Mouse (Mus musculus): ENCODE measurements around the gene Cyp1b1.

Cyp1b1 gene

DNA sequence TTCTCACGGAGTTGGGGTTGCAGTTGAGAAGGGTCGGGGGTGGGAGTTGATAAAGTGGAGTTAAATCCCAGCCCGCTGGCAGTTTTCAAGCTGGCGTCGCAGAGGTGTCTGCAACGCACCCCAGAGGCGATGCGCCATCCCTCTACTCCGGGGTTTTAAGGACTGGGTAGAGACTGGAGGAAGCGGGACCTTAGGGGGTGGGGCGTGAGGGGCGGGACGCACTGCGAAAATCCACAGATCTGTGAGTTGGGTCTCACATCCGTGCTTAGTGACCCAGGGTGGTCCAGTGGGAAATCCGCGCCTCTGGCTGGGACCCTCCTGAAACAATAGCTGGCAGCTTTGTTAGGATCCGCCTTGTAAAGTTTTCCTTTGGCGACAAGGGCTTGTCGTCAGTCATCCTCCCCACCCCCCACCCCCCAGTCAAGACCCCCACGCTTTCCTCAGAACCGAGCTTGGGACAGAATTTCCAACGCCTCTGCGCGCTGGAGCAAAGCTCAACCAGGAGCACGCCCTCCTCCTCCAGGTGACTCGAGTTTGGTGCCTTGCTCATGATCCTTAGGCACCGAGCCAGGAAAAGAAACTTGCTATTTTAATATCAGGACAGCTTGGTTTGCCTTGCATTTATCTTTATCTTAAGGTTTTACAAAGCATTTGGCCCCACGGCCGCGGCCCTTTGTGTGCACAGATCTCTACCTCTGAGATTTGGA is at the start of gene Cyp1b1:
Gene Cyp1b1, minus strand, starts transcription at position 131 of the 707 bp plus-strand sequence.
- no peak for DNase-seq (ENCODE audit: low spot score)

DNA sequence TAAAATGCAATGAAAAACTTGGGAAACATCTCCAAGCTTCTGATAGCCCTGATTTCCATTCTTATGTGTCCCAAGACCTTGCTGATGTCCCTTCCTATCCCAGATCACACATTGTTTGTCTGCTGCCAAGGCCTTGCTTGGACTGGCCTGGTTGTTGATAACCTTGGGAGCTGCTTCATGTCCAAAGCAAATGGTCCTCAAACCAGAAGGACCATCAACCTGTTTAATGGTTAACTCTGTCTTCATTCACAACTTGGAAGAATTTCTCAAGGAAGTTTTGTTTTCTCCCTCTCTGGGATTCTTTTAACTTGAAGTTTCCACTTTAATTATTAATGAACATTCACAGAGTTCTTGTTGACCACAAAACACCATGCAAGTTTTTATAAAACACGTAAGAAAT is 47.0 kb upstream of the Cyp1b1 start:
- no peak for DNase-seq (ENCODE audit: low spot score)

DNA sequence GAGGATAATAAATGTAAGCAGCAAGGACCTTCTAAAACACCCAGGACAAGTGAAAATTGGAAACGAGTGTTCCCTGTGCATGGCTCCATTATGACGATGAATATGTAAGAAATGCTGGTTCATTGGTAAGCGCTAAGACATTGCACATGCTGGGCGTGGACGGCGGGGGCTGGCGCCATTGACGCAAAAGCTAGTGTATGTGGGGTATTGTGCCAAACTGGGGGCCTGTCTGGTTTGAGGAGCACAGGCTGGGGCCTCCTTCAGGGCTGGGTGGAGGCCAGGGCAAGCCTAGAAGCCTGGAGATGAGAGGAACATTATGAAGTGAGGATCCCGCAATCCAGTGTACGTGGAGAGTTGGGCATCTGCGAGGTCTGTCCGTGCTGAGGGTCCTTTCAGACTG is 39.0 kb upstream of the Cyp1b1 start:
- no peak for DNase-seq (ENCODE audit: low spot score)

DNA sequence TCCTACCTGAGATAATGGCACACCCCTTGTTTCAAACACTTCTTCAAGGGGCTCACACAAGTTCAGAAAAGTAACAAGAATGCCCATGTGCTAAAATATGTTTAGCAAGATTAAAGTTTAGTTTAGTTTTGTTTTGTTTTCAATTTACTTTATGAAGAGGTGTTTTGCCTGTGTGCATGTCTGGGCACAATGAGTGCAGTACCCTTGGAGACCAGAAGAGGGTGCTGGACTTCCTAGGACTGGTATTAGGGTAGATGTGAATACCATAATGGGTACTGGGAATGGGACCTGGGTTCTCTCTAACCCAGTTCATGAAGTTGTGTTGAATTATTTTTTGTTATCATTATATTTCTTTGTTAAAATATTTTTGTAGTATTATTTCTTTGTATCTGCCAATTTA is 38.0 kb upstream of the Cyp1b1 start:
- no peak for DNase-seq (ENCODE audit: low spot score)

DNA sequence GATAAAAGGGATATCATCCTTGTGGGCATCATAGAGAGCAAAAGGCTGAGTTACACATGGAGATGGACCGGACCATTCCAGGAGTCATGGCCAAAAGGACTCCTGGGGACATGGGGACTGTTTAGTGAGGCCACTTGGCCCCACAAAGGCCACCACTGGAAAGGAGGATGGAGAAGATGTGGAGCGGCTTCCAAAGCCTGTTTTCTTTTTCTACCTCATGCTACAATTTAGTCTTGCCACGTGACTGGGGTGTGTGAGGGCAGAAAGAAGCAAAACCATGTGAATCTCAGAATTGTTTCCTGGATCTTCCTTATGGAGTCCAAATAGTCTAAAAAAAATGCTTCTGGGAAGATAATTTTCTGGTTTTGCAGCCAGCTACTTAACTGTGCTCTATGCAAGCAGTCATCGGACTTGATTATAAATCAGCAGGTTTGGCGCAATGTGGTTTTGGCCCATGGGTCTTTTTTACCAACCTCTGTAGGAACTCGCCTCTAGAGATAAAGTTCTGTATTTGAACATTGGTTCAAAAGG is 36.9 kb upstream of the Cyp1b1 start:
- no peak for DNase-seq (ENCODE audit: low spot score)

DNA sequence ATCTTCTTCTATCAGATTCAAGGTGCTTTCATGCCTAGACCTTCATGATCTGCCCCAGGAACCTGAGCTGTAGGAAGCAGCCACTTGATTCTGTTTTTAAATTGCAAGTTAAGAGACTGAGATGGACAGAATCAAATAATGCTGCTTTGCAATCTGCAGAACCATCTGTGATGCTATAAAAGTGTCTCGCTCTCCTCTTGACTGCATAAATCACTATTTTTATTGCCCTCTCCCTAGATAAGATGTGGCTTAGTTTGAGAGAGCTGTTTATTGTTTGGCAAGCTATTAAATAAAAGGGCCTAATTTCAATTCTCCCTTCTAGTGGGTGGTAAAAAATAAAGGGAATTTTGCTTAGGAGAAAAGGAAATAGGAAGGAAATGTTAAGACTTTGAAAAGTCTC is 34.8 kb upstream of the Cyp1b1 start:
- no peak for DNase-seq (ENCODE audit: low spot score)

DNA sequence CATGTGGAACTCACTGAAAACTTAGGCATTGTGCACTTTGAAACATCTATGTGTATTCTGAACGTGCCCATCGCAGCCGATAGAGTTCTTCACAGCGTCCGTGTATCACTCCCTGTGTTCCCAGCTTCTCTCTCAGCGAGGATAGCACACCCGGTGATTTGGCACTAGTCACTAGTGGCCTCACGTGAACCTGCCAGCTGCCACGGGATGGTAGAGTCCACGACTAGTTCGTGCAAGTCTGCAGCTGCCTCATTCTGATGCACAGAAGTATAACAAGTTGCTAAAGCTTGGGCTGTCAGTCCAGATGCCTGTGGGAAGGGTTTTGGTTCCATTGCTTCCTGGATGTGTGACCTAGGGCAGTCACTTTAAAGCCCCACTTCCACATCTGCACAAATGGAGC is 32.1 kb upstream of the Cyp1b1 start:
- no peak for DNase-seq (ENCODE audit: low spot score)

DNA sequence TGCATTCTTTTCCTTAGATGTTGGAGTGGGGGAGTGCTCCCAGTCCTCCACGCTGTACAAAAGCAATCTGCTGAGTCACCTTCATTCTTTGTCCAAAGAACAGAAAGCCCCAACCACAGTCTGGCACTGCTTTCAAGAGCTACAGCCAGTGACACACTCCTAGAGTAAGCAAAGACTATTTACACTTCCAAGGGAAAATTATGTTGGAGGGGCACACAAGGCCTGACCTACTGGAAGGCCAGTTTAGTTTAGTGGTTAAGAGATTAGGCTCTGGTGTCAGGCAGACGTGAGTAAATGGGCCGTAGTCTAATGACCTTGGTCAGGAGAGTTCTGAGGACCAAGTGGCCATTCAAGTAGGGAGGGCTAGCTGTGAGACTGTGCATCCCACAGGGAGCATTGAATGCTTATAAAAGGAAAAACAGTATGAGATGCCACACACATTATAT is 31.3 kb upstream of the Cyp1b1 start:
- DNase-seq (ENCODE audit: low spot score) = no peak

DNA sequence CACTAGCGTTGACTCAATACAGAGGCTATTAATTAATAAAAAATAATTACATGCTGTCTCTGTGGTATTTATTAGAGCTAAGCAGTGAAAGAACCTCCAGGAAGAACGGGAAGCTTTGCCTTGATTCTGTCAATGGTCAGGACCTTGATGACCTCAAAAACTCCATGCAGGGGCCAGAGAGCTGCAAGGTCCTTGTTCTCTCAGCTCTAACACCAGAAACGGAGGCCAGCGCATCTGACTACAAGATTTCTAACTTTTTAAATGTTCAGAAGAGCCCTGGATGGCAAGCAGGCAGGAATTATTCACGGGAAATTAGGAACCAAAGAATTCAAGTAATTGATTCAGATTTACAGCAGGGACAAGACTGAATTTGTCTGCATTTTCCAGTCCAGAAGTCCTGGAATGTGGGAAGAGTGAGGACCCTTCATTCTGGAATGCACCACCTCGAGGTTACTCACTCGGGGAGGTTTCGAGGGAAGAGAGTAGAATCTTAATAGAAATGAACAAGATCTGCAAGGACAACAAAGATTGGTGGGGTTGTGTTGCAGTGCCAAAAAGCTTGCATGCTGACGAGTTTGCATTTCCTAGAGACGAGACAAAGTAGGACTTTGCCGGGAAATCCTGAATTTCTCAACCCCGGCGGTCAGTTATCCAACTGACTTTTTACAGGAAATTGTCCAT is 30.3 kb upstream of the Cyp1b1 start:
- no peak for DNase-seq (ENCODE audit: low spot score)

DNA sequence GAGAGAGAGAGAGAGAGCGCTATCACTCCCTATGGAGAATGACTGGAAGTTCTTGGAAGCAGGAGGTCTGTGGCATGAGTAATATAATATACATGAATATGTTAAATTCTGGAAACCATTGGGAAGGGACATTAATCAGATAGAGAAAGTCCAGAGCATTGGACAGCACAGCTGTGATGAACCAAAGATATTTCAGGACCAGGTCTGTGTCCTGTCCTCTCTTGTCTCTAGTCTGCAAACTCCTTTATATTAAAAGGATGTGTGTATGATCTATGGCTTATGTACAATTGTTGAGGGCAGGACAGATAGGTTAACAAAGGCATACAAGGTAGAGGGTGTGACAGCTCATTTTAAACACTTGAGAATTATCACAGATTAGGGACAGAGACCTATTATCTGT is 28.6 kb upstream of the Cyp1b1 start:
- DNase-seq (ENCODE audit: low spot score) = no peak

DNA sequence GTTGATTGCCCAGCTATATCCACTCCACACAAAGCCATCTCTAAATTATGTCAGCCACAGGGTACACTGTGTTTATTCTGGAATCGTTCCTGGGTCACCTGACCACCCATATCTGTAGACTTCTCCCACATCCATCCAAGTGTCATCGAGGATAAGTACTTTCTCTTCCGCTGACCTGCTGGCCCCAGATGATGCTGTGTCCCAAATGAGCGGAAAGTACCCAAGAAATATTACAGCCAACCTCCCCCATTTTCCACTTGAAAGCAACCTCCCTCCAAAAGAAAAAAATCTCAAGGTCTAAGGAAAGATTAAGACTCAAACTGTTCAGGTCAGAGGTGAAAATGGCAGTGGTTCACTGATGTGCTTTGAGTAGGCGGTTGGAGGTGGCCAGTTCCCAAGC is 27.8 kb upstream of the Cyp1b1 start:
- no peak for DNase-seq (ENCODE audit: low spot score)

DNA sequence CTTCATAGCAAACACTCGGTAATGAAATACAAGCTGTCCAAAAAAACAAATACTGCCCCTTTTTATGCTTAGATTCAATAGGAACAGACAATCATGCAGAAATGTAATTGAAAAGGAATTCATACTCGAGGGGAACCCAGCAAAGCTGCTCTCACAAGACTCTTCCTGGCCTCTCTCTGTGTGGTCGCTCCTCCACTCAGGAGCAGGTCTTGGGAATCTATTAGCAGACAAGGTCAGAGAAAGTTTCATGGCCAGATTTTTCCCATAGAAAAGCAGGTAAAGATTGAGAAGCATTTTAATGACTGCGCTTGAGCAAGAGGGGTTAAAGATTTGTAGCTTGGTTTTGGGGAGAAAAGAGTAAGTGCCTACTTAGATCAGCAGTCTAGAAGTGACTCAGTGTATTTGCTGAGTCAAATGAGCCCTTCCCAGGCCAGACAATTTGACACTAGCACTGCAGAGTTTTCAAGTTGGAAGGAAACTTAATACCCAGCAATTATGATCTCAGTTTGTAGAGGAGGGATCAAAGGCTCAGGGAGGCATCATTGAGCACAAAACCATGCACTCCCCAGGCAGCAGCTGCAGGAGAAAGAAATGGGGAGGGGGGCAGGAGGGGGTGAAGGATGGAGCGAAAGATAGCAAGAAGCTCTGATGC is 24.1 kb upstream of the Cyp1b1 start:
- no peak for DNase-seq (ENCODE audit: low spot score)

DNA sequence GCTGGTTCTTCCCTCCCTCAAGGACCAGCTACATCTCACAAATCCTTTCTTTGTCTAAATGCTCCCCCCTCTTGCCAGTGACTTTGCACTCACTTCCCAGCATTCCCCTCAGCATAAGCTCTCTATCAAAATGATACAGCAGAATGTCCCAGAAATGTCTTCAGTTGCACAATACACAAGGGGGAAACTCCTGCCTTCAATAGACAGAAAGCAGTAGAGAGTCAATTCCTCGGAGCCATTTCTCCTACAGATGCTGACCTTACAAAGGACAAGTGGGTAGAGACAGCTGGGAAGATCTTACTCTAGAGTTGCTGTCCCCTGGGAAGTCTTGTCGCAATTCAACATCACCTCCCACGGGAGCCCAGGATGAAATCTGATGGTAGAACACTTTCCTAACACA is 22.7 kb upstream of the Cyp1b1 start:
- no peak for DNase-seq (ENCODE audit: low spot score)

DNA sequence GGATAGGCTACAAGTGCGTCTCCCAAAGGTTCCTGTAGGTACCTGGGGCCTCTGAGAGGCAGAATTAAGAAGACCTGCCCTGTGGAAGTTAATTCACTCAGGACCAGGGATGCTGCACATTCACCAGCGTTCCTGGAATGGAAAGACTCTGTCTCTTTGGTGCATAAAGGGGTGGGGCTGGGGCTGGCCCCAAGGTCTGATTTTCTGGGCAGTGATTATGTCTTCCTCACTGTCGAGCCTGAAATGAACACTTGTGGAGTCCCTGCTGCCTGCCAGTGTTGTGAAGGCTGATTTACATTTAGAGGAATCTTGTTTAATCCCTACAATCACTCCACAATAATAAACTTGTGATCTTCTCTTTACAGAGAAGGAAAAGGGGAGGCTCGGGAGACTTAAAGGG is 18.2 kb upstream of the Cyp1b1 start:
- DNase-seq (ENCODE audit: low spot score) = no peak

DNA sequence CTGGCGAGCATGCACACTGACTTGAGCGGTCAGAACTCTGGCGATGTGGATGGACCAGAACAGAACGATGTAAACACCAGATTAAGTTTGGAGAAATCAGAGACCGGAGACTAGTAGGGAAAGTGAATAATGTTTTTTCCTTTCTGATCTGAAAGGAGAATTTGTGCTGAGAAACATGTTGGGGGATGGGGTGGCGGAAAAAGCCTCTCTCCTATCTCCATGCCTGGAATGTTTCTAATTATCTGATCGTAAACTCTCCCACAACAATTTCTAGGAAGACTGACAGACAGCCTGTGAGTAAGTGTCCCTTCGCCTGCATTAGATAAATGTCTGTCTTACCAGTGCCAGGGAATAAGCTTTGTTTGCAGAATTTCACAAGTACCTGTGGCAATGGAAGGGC is 16.1 kb upstream of the Cyp1b1 start:
- DNase-seq (ENCODE audit: low spot score) = no peak

DNA sequence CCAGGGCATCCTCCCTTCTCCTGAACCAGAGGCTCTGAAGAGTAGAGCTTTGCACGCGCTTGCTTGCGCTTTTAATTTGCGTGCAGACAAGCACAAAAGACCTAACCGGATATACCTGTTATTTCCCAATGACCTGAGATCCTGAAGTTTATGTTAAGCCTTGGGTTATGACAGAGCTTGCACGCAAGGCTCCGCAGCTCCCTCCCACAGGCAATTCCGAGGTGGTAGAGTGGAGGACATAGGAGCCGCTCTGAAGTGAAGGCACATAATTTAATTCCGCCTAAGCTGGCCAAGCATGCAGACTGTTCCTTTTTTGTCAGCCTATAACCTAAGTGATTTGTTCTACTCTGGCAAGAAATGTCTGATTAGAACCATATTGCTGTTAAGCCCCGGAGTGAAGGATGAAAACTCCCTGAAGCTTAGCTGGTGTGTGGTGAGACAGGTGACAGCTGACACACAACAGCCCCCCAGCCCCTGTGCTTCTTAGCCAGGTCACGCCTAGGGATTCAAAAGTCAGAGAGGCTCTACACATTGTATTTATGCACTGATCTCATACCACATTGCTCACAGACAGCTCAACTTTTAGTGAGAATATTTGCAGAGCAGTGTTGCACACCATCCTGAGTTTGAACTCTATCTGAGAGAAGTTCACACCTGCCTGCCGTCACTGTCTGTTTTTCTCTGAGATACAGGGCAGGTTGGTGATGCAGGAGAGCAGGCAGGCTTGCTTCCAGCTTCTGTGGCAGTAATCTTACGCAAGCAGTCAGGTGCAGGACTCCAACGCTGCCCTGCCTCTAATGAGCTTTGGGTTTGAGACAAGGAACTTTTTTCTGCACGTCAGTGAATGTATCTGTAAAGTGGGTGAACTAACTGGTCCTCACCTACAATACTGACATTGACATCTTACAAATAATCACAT is 14.0 kb upstream of the Cyp1b1 start:
- no peak for DNase-seq (ENCODE audit: low spot score)

DNA sequence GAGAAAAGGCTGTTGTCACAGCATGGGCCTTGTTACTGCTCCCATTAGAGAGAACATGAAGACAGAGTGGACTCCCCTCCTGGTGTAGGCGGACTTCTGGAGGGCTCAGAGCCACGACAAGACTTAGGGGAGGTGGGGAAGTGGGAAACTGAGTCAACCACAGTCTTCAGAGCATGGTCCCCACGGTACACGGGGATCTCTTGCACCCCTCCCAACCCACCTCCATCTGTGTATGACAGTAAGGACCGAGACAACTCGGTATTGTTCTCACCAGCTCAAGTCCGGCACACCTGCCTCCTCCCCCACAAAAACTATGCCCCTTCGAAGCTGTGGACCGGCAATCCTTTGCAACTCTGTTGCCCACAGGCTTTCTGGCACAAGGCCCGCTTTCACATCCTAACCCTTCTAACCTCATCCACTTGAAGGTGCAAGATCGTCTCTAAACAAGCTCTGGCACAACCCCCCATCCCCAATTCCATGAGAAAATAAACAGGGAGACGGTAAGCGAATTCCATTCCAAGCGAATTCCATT is 13.3 kb upstream of the Cyp1b1 start:
- DNase-seq (ENCODE audit: low spot score) = no peak

DNA sequence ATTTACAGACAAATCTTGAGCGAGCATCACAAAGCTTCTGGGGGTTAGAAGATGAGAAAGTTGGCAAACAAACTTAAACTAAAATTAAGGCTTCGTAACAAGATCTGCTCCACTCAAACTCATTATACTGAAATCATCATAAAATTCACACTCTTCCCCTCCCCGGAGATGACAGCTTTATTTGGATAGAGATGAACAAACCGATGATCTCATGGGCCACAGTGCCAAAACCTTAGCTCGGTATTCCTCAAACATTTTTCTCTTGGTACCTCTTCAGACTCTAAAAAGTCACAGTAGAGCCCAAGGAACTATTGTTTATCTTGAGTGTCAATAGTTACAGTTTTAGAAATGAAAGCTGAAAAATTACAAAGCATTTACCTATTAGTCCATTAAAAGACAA is 11.8 kb upstream of the Cyp1b1 start:
- no peak for DNase-seq (ENCODE audit: low spot score)

DNA sequence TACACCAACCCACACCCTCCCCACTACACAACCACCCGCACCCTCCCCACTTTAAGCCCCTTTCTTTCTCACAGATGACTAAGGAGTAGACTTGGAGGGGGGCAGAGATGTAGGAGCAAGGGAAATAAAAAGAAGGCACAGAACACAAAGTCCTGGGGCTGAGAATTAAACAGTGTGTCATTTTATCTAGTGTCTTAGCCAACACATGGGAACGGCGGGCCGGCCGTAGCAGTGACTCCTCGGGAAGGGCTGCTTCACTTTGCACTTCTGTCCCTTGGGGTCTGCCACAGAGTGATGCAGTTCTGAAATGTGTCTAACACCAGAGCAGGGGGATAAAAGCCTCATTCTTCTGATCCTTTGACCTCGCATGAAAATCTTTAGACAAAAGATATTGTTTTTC is 5.8 kb upstream of the Cyp1b1 start:
- DNase-seq (ENCODE audit: low spot score) = no peak

DNA sequence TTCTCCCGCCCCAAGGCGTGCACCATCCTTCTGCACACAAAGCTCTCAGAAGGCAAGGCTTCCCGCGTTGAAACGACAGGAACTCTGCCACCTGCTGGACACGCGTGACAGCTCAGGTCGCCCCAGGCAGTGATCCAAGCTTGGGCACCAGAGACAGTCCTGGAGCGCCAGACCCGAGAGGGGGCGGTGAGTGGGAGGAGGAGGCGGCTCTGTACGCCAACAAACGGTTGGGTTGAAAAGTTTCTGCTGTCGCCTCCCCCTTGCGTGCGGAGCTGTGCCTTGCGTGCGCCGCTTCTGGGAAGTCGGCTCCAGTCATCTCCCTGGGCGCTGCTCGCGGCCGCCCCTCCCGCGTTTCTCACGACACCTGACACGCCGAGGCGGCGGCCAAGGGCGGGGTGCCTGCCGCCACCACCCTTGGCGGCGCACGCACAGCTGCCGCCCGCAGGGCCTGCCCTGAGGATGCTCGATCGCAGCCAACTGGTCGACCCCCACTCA is 835 bp upstream of the Cyp1b1 start:
- peak; percentile 91 for DNase-seq (ENCODE audit: low spot score)

DNA sequence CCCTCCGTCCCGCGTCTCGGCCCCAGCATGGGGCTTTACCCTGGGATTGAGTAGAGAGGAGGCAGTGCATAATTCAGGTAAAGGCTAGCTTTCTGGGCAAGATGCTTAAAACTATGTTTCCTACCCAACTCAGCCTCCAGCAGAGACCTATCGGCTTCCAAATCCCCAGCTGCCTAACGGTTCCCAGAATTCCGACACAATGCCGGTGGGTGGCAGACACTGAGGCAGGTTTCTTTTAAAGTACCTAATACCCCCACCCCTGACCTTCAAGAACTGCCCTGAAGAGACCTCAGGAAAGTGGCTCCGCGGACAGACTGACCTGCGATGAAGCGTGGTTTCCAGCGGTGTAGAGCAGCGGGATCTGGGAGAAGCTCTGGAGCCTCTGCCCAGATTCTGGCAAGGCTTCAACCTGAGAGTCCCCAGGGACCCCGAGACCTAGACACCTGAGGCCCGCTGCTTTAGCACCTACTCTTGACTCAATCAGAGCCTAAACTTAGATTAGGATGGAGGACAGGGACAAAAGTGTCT is 429 bp downstream of the Cyp1b1 start:
- DNase-seq (ENCODE audit: low spot score) = no peak
